Mouse (Mus musculus) heart, postnatal 0 days (tissue): Measurements from ENCODE around the gene Negr1.

Experiments
- CTCF ChIP-seq: IDR thresholded peaks from 2 replicates; pipeline ENCODE4 v1.5.1; 2016; ENCODE audit warnings: antibody characterized with exemption, control low read depth, low read depth
- EP300 ChIP-seq: IDR thresholded peaks from 2 replicates; pipeline ENCODE4 v1.6.1; 2016; ENCODE audit warnings: antibody characterized with exemption, low read depth

DNA sequence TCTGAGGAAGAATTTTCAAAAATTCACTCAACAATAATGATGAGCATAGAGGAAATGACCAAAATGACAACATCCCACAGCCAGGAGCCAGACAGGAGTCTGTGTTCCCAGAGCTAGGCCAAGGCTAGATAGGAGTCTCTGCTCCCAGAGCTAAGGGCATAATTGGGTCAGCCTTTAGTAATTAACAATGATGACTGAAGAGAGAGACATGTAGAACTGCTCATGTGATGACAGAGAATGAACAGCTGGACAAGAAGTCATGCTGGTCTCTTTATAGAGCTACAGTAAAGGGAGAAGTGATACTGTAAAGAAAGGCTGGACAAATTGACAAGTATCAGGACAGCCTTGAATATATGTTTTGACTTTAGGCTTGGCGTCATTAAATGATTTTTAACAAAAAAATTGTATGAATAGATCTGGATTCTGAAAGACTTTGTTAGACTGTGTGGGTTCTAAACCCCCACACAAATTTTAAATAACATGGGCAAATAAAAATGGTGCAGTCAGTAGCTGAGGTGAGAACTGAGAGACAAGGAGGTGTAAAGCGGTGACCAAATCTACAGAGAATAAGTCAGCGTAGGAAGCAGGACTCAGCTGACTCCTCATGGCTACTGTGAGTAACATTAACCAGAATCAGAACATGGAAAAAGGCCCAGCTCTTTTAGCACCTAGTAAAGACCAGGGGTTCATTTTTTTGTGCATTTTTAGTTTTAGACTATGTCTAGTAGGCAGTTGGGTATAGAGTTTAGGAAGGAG is 603.4 kb downstream of the Negr1 start:
- TF ChIP-seq CTCF, result no peak
- no peak for TF ChIP-seq EP300
